Mouse (Mus musculus): Measurements from ENCODE around the gene Pcdh8.

DNA sequence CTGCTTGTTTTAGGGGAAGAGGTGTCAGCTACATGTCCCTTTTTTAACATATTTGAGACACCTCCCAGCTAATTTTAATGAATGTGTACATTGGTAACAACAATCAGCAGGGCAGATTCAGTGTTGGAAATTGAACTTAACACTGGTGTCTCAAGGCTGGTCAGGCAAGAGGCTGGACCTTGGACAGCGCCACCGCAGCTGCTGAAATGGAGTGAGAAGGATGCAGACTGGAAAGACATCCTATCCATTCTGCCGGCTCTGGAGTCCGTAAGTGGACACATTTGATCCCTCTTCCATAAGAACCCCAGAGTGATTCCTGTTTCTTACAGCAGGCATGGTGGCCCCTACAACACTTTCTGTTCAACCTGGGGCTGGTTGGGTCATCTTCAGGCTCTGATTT, 14.3 kb upstream of the Pcdh8 start:
- no peak for TF ChIP-seq EP300 (IDR thresholded peaks at IDR 0.05)
- no peak for TF ChIP-seq CTCF (IDR thresholded peaks at IDR 0.05)
